Mouse (Mus musculus) midbrain, embryonic 14.5 days (tissue): ENCODE measurements around the gene Cdh1. TPM values are rescaled to one million over a fixed set of nuclear protein-coding genes. Genes with fewer than 3 reads are reported as not detected.

Source experiments
- ATAC-seq: fragments of 200-750 bp; cut with Nextera tagmentation; 2 replicates; pipeline ENCODE4 v1.8.0; 2017; ENCODE audit warnings: moderate number of reproducible peaks, moderate library complexity; ENCODE audit not compliant: low FRiP score, low TSS enrichment
- DNase-seq: peaks from one replicate; pipeline ENCODE4 v3.0.0-alpha.2; 2015
- H3K27ac ChIP-seq: fragments of 300-500 bp; sonication (generic); replicated peaks from 2 replicates; pipeline ENCODE4 v1.5.1; 2014; ENCODE audit warnings: mild to moderate bottlenecking, low read depth, low read length, moderate library complexity
- H3K27me3 ChIP-seq: fragments of 300-500 bp; sonication (generic); 2 replicates; pipeline ENCODE4 v1.6.1; 2014; ENCODE audit warnings: low read length, control low read depth, mixed read lengths; ENCODE audit not compliant: control insufficient read depth, insufficient read depth
- H3K36me3 ChIP-seq: fragments of 300-500 bp; sonication (generic); 2 replicates; pipeline ENCODE4 v1.6.1; 2014; ENCODE audit warnings: low read length, control low read depth; ENCODE audit not compliant: control insufficient read depth, insufficient read depth
- H3K4me1 ChIP-seq: fragments of 300-500 bp; sonication (generic); 2 replicates; pipeline ENCODE4 v1.6.1; 2014; ENCODE audit warnings: mild to moderate bottlenecking, antibody characterized with exemption, low read length, control low read depth; ENCODE audit not compliant: control insufficient read depth, insufficient read depth
- H3K4me2 ChIP-seq: fragments of 300-500 bp; sonication (generic); 2 replicates; pipeline ENCODE4 v1.6.1; 2014; ENCODE audit warnings: mild to moderate bottlenecking, low read length, moderate library complexity
- H3K4me3 ChIP-seq: fragments of 300-500 bp; sonication (generic); replicated peaks from 2 replicates; pipeline ENCODE4 v1.5.1; 2014; ENCODE audit warnings: low read depth, low read length
- H3K9ac ChIP-seq: fragments of 300-500 bp; sonication (generic); replicated peaks from 2 replicates; pipeline ENCODE4 v1.6.1; 2014; ENCODE audit warnings: mild to moderate bottlenecking, low read length, moderate library complexity
- H3K9me3 ChIP-seq: fragments of 300-500 bp; sonication (generic); 2 replicates; pipeline ENCODE4 v1.6.1; 2016; ENCODE audit warnings: low read length, control low read depth, mixed read lengths; ENCODE audit not compliant: control insufficient read depth
- WGBS: fragments of 180-500 bp; shearing (Covaris S2); extraction: QIAGEN DNeasy Blood & Tissue Kit; methylation state at CpG from one replicate; pipeline ENCODE4 v1.1.7; 2014; 5-methylcytosine and 5-hydroxymethylcytosine counted together
- polyA plus RNA-seq: library from polyadenylated mRNA; unstranded; fragments of >200 nt; fragmentation: Nextera tagmentation; extraction: Ambion mirVana; gene quantifications from 2 replicates; pipeline ENCODE4 v1.2.1, GENCODE M21; 2014

The Cdh1 gene
- polyA plus RNA-seq, 1 experiment from 2014 or later: 1.9 TPM

GRCm38 (mm10) chr8:106682971-106683668 lies 80.0 kb downstream of the Cdh1 start, which contains the start of gene Tango6:
TSS of gene Tango6 (plus strand) at chr8:106683068.
- ATAC-seq: peak; percentile 97
- no peaks in the 10 kb centered on the region for H3K36me3 ChIP-seq

GRCm38 (mm10) chr8:106684387-106684786 lies 81.2 kb downstream of the Cdh1 start:
- no peaks in the 10 kb centered on the region for H3K36me3 ChIP-seq
- 98% methylated on average over 4 of the region's 4 CpGs for WGBS
- H3K9ac ChIP-seq: no peak overlapping the region
- H3K27me3 ChIP-seq: no peaks in the 10 kb centered on the region
- H3K27ac ChIP-seq: no peak overlapping the region
- DNase-seq (no peak), ATAC-seq (no peak)
- H3K4me2 ChIP-seq: no peak overlapping the region
- H3K4me1 ChIP-seq: no peaks in the 10 kb centered on the region
- H3K4me3 ChIP-seq: no peak overlapping the region
- H3K9me3 ChIP-seq: no peaks in the 10 kb centered on the region

More at GRCm38 (mm10) chr8:106682971-106683668, 80.0 kb downstream of the Cdh1 start, which contains the start of gene Tango6:
- peak within 1 kb of the TSS; percentile 70 for H3K4me3 ChIP-seq
- DNase-seq: peak; percentile 94
- WGBS: under 1% methylated on average over 50 of the region's 50 CpGs
- H3K4me1 ChIP-seq: no peaks in the 10 kb centered on the region
- H3K27ac ChIP-seq: peak within 1 kb of the TSS; percentile 93
- no peaks in the 10 kb centered on the region for H3K27me3 ChIP-seq
- peak within 1 kb of the TSS; percentile 58 for H3K4me2 ChIP-seq
- peak within 1 kb of the TSS; percentile 80 for H3K9ac ChIP-seq
- no peaks in the 10 kb centered on the region for H3K9me3 ChIP-seq

GRCm38 (mm10) chr8:106687479-106687878 lies 84.3 kb downstream of the Cdh1 start:
- Histone ChIP-seq H3K27me3 (no peaks in the 10 kb centered on the region), H3K9ac (no peak overlapping the region), H3K9me3 (no peaks in the 10 kb centered on the region), H3K4me3 (no peak overlapping the region), H3K27ac (no peak overlapping the region), H3K4me2 (no peak overlapping the region), H3K36me3 (no peaks in the 10 kb centered on the region), H3K4me1 (no peaks in the 10 kb centered on the region)
- DNase-seq (peak; percentile 86), ATAC-seq (no peak)
- 5% methylated on average over 4 of the region's 4 CpGs for WGBS

GRCm38 (mm10) chr8:106697748-106698248 lies 94.6 kb downstream of the Cdh1 start:
- no peak for ATAC-seq
- no peak overlapping the region for H3K4me3 ChIP-seq
- H3K36me3 ChIP-seq: peaks cover 41% of the 10 kb centered on the region
- no peak overlapping the region for H3K4me2 ChIP-seq
- H3K27me3 ChIP-seq: no peaks in the 10 kb centered on the region
- WGBS: 88% methylated on average over 3 of the region's 3 CpGs
- no peak overlapping the region for H3K27ac ChIP-seq
- no peak for DNase-seq
- no peaks in the 10 kb centered on the region for H3K9me3 ChIP-seq
- no peak overlapping the region for H3K9ac ChIP-seq
- no peaks in the 10 kb centered on the region for H3K4me1 ChIP-seq

GRCm38 (mm10) chr8:106699588-106699987 lies 96.4 kb downstream of the Cdh1 start:
- ATAC-seq (no peak), DNase-seq (peak; percentile 81)
- Histone ChIP-seq H3K27me3 (no peaks in the 10 kb centered on the region), H3K4me3 (no peak overlapping the region), H3K9ac (no peak overlapping the region), H3K4me2 (no peak overlapping the region), H3K9me3 (no peaks in the 10 kb centered on the region), H3K4me1 (no peaks in the 10 kb centered on the region), H3K27ac (no peak overlapping the region), H3K36me3 (peaks cover 34% of the 10 kb centered on the region)
- WGBS: 79% methylated on average over 5 of the region's 5 CpGs

DNA sequence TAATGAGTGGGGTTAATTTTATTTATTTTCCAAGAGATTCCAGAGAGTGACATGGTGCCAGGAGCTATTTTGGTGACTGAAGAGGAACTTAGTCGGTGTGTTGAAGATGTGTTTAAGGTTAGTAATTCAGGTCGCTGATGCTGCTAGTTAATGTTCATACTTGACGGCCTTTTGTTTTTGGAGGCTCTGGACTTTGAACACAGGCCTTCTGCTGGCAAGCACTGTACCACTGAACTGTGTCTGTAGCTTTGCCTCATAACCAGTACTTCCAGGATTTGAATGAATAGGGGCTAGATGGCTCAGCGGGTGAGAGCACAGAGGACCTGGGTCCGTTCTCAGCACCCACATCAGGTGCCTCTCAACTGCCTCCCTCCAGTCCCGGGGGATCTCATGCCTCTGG lies 97.0 kb downstream of the Cdh1 start:
- peaks cover 34% of the 10 kb centered on the region for H3K36me3 ChIP-seq
- no peaks in the 10 kb centered on the region for H3K9me3 ChIP-seq
- H3K4me1 ChIP-seq: no peaks in the 10 kb centered on the region
- 97% methylated on average over 6 of the region's 6 CpGs for WGBS
- no peaks in the 10 kb centered on the region for H3K27me3 ChIP-seq
- no peak overlapping the region for H3K4me3 ChIP-seq
- DNase-seq: no peak
- no peak overlapping the region for H3K27ac ChIP-seq
- H3K9ac ChIP-seq: no peak overlapping the region
- no peak overlapping the region for H3K4me2 ChIP-seq
- no peak for ATAC-seq

DNA sequence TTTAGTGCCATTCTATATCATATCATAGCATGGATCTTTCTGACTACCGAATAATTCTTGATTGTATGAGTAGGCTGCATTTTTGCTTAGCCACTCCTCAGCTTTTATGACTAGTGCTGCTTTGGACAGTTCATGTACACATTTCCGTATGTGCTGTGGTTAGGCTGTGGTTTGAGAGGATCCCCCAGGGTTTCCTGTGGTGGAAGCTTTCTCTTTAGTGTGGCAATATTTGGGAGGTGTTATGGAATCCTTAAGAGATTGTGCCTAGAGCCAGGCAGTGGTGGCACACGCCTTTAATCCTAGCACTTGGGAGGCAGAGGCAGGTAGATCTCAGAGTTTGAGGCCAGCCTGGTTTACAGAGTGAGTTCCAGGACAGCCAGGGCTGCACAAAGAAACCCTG lies 98.2 kb downstream of the Cdh1 start:
- DNase-seq: no peak
- Histone ChIP-seq H3K36me3 (peaks cover 33% of the 10 kb centered on the region), H3K4me1 (no peaks in the 10 kb centered on the region), H3K9me3 (no peaks in the 10 kb centered on the region), H3K27ac (no peak overlapping the region), H3K4me3 (no peak overlapping the region), H3K9ac (no peak overlapping the region), H3K4me2 (no peak overlapping the region), H3K27me3 (no peaks in the 10 kb centered on the region)
- WGBS: 90% methylated on average over 3 of the region's 3 CpGs
- ATAC-seq: no peak

GRCm38 (mm10) chr8:106704199-106704900 lies 101.2 kb downstream of the Cdh1 start:
- no peak overlapping the region for H3K9ac ChIP-seq
- no peak for DNase-seq
- H3K9me3 ChIP-seq: no peaks in the 10 kb centered on the region
- H3K27me3 ChIP-seq: no peaks in the 10 kb centered on the region
- H3K27ac ChIP-seq: peak overlapping the region; percentile 37; the same call in 1 of the 2 replicates
- H3K36me3 ChIP-seq: peaks cover 18% of the 10 kb centered on the region; the same call in 1 of the 2 replicates
- H3K4me1 ChIP-seq: no peaks in the 10 kb centered on the region
- H3K4me3 ChIP-seq: no peak overlapping the region
- no peak for ATAC-seq
- WGBS: 91% methylated on average over 9 of the region's 9 CpGs
- H3K4me2 ChIP-seq: no peak overlapping the region
